Mouse (Mus musculus) kidney, adult 11 months (tissue): ENCODE measurements at regions not wholly inside any gene's neighbourhood (a gene's known extent, or its start where the extent isn't known, plus 50 kb on each side); places are given as distances from the start of the nearest gene placed in this dataset.

Experiments
- DNase-seq: peaks from one replicate; pipeline ENCODE4 v3.0.0; 2022

DNA sequence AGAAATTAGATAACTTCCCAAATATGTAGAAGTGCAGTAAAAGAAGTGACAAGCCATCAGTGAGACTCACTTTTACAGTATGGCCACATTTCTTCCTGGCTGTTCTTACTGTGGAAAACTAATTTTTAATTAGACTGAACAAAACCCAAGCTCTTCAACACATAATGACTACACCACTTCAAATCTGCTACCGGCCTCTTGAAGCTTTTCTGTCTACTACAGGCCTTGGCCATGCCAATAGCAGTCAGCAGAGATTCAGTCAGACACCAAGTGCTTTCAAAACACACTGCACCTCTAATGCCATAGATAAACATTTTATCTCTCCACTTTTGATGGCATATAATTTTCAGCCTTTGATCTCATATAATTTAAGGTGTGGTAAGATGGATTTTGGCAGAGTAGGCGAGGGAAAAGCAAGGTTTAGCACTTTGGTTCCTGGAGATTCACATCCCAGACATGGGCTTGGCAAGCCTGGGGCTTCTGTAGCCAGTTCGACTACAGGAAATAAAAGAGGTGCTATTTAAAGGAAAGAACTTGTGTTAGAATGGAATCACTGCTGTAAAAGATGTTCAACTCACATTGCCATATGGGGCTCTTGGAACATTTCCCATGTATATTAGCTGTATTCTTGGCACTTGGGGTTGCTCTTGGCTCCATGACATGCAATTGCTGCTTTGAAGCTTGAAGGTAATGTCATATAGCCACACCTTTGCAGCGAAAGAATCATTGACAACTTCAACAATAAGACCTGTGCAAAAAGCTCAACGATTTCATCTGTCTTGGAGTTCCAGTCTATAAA is 941.9 kb downstream of the Efnb2 start:
- no peak for DNase-seq

- no peak for DNase-seq
These were observed 950.3 kb downstream of the Efnb2 start for GRCm38 (mm10) chr8:7710764-7711163.

GRCm38 (mm10) chr8:7709406-7709805 is 951.6 kb downstream of the Efnb2 start:
- no peak for DNase-seq

GRCm38 (mm10) chr8:7691355-7691996 is 969.6 kb downstream of the Efnb2 start:
- DNase-seq = no peak

DNA sequence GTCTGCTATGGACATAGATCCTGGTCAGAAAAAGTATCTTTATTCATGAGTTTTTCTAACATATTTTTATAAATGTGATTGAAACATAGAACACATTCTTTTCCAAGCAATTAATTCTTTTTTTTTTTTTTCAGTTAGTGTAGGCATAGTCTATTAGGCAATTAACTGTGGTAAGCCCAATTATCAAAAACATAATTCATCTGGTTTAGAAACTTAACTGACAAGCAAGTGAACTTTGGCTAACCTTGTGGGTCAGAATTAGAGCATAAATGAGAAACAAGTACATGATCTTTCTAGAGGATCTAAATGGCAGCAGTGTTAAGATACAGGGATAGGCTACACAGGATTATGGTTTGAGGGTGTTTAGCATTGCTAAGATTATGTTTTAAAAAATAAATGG is 1007.2 kb downstream of the Efnb2 start:
- DNase-seq = no peak
